Mouse (Mus musculus): ENCODE data around the gene Pprc1. TPM values are rescaled to one million over a fixed set of nuclear protein-coding genes. Genes with fewer than 3 reads are reported as not detected.
A peak's percentile ranks its signal among the peaks of the same experiment; 100 is the strongest.

Pprc1 gene
- polyA plus RNA-seq, 1 experiment from 2014 or later = 61.3 TPM

DNA sequence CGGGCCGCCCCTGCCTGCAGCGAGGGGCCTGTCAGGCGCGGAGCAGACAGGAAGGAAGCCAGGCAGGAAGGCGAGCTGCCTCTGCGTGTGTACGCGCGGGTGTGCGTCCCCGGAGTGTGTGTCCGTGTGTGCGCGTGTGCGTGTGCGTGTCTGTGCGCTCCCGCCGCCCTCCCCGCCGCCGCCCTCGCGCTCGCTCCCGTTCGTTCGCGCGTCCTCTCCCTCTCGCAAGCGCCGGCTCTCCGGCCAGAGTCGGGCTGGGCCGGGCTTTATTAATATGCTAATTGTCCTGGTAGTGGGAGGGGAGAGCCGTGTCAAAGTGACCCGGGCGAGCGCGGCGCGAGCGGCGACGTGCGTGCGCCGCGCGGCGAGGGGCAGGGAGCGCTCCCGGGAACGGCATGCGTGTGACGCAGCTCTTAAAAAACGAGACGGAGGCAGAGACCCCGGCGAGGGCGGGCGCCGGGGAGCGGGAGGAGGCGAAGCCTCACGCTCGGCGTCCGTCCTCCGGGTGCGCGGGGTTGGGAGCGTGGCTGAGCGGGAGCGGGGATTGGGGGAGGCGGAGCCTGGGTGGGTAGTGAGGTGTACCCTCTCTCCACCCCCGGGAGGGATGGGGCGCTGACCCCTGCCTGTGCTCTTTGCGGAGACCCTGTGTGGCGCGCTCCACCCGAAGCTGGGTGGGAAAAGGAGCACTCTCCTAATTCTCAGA, 458 bp downstream of the Pprc1 start, which contains the start of gene Ldb1:
Gene Ldb1 (minus strand): TSS at position 222 of the 703 bp plus-strand sequence.
- WGBS = 0% methylated on average over 83 of the region's 84 CpGs
- peaks cover 38% of the 10 kb centered on the region for H3K4me1 ChIP-seq (replicated peaks; ENCODE audit: control insufficient read depth, insufficient read depth, low read length)
- H3K36me3 ChIP-seq (ENCODE audit: control insufficient read depth, insufficient read depth, low read length) = no peaks in the 10 kb centered on the region
- peak within 1 kb of the TSS; percentile 93 for H3K27ac ChIP-seq (ENCODE audit: low read depth, low read length)
- peak within 1 kb of the TSS; percentile 95 for H3K4me3 ChIP-seq (ENCODE audit: low read depth, low read length)
- H3K9ac ChIP-seq (ENCODE audit: low read length) = peak within 1 kb of the TSS; percentile 95
- H3K4me2 ChIP-seq (ENCODE audit: low read depth, low read length, severe bottlenecking) = peak within 1 kb of the TSS; percentile 78
- H3K9me3 ChIP-seq (ENCODE audit: control insufficient read depth, low read length) = no peaks in the 10 kb centered on the region
- DNase-seq (ENCODE audit: low spot score) (peak; percentile 92), ATAC-seq (replicated peaks; ENCODE audit: low FRiP score) (peak; percentile 74)
- H3K27me3 ChIP-seq (ENCODE audit: control insufficient read depth, insufficient read depth, low read length) = no peaks in the 10 kb centered on the region

GRCm38 (mm10) chr19:46045696-46046311, 1.1 kb downstream of the Pprc1 start:
- H3K4me3 ChIP-seq (ENCODE audit: low read depth, low read length) = peak overlapping the region; percentile 95
- H3K4me1 ChIP-seq (replicated peaks; ENCODE audit: control insufficient read depth, insufficient read depth, low read length) = peaks cover 32% of the 10 kb centered on the region
- H3K36me3 ChIP-seq (ENCODE audit: control insufficient read depth, insufficient read depth, low read length) = no peaks in the 10 kb centered on the region
- 4% methylated on average over 7 of the region's 7 CpGs for WGBS
- peak; percentile 8 for ATAC-seq (replicated peaks; ENCODE audit: low FRiP score)
- H3K27me3 ChIP-seq (ENCODE audit: control insufficient read depth, insufficient read depth, low read length) = no peaks in the 10 kb centered on the region
- peak overlapping the region; percentile 95 for H3K9ac ChIP-seq (ENCODE audit: low read length)
- H3K27ac ChIP-seq (ENCODE audit: low read depth, low read length) = peak overlapping the region; percentile 93
- H3K4me2 ChIP-seq (ENCODE audit: low read depth, low read length, severe bottlenecking) = peak overlapping the region; percentile 78
- DNase-seq (ENCODE audit: low spot score) = peak; percentile 78
- H3K9me3 ChIP-seq (ENCODE audit: control insufficient read depth, low read length) = no peaks in the 10 kb centered on the region

DNA sequence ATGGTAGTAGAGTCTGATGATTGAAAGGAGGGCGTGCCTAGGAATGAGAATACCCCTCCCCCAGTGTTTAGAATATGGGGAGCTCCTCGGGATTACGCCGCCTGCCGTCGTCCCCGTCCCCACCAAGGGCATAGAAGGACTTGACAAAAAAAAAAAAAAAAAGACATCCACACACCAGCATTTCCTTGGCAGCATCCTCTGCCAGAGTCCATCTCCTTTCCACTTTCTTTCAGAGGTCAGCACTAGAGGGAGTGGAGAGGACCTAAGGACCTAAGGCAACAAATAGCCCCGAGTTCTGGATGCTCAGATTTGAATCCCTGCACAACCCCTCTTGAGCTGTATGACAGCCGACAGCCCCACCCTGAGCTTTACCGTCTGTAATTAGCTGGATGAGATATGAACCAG, 1.9 kb downstream of the Pprc1 start:
- H3K27ac ChIP-seq (ENCODE audit: low read depth, low read length) = no peak overlapping the region
- no peaks in the 10 kb centered on the region for H3K27me3 ChIP-seq (ENCODE audit: control insufficient read depth, insufficient read depth, low read length)
- ATAC-seq (replicated peaks; ENCODE audit: low FRiP score) (no peak), DNase-seq (ENCODE audit: low spot score) (no peak)
- 5% methylated on average over 10 of the region's 10 CpGs for WGBS
- H3K36me3 ChIP-seq (ENCODE audit: control insufficient read depth, insufficient read depth, low read length) = no peaks in the 10 kb centered on the region
- no peak overlapping the region for H3K4me2 ChIP-seq (ENCODE audit: low read depth, low read length, severe bottlenecking)
- no peaks in the 10 kb centered on the region for H3K9me3 ChIP-seq (ENCODE audit: control insufficient read depth, low read length)
- H3K4me1 ChIP-seq (replicated peaks; ENCODE audit: control insufficient read depth, insufficient read depth, low read length) = peaks cover 24% of the 10 kb centered on the region
- H3K4me3 ChIP-seq (ENCODE audit: low read depth, low read length) = no peak overlapping the region
- H3K9ac ChIP-seq (ENCODE audit: low read length) = no peak overlapping the region

DNA sequence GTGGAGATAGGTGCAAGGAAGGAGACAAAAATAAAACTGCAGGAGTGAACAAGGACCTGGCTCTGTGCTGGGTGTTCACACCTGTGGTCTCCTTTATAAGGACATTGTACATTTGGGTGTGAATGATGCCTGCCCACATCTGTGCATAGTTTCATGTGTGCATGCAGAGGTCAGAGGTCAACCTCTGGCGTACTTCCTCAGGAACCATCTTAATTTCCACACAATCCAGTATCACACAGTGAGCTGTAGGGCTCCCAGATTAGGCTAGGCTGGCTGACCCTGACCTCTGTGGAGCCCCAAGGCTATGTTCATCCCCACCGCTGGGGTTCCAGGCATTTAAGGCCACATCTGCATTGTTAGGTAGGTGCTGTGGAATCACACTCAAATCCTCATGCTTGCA, 2.7 kb downstream of the Pprc1 start:
- no peak overlapping the region for H3K27ac ChIP-seq (ENCODE audit: low read depth, low read length)
- H3K9me3 ChIP-seq (ENCODE audit: control insufficient read depth, low read length) = no peaks in the 10 kb centered on the region
- H3K9ac ChIP-seq (ENCODE audit: low read length) = no peak overlapping the region
- whole genome bisulfite sequencing = 67% methylated on average over 2 of the region's 2 CpGs
- no peak overlapping the region for H3K4me2 ChIP-seq (ENCODE audit: low read depth, low read length, severe bottlenecking)
- DNase-seq (ENCODE audit: low spot score) (no peak), ATAC-seq (replicated peaks; ENCODE audit: low FRiP score) (no peak)
- no peak overlapping the region for H3K4me3 ChIP-seq (ENCODE audit: low read depth, low read length)
- H3K27me3 ChIP-seq (ENCODE audit: control insufficient read depth, insufficient read depth, low read length) = no peaks in the 10 kb centered on the region
- no peaks in the 10 kb centered on the region for H3K36me3 ChIP-seq (ENCODE audit: control insufficient read depth, insufficient read depth, low read length)
- H3K4me1 ChIP-seq (replicated peaks; ENCODE audit: control insufficient read depth, insufficient read depth, low read length) = peaks cover 20% of the 10 kb centered on the region

GRCm38 (mm10) chr19:46049129-46049528, 4.4 kb downstream of the Pprc1 start:
- H3K9me3 ChIP-seq (ENCODE audit: control insufficient read depth, low read length) = no peaks in the 10 kb centered on the region
- no peak overlapping the region for H3K4me2 ChIP-seq (ENCODE audit: low read depth, low read length, severe bottlenecking)
- no peaks in the 10 kb centered on the region for H3K36me3 ChIP-seq (ENCODE audit: control insufficient read depth, insufficient read depth, low read length)
- no peak overlapping the region for H3K4me3 ChIP-seq (ENCODE audit: low read depth, low read length)
- DNase-seq (ENCODE audit: low spot score) (no peak), ATAC-seq (replicated peaks; ENCODE audit: low FRiP score) (no peak)
- peaks cover 10% of the 10 kb centered on the region; the same call in 1 of the 2 replicates for H3K4me1 ChIP-seq (replicated peaks; ENCODE audit: control insufficient read depth, insufficient read depth, low read length)
- H3K9ac ChIP-seq (ENCODE audit: low read length) = no peak overlapping the region
- no peak overlapping the region for H3K27ac ChIP-seq (ENCODE audit: low read depth, low read length)
- 67% methylated on average over 4 of the region's 4 CpGs for WGBS
- no peaks in the 10 kb centered on the region for H3K27me3 ChIP-seq (ENCODE audit: control insufficient read depth, insufficient read depth, low read length)

DNA sequence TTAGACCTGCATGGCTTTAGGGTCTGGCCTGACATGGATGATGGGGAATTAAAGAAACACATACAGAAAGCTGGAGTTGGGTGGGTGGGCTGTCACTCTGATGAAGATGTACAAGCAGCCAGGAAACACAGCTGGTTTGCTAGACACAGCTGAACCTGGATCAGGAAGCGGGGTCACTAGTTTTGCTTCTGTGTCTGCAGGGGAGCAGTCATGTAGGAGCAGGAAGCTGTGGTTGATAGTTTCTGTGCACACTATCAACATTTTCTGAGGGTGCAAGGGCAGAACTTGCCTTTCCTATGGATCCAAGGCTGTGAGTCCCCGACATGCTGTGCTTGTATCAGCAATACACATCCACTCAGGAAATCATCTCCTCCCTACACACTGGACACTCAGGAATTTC, 5.8 kb downstream of the Pprc1 start:
- Histone ChIP-seq H3K4me2 (ENCODE audit: low read depth, low read length, severe bottlenecking) (no peak overlapping the region), H3K4me3 (ENCODE audit: low read depth, low read length) (no peak overlapping the region), H3K27me3 (ENCODE audit: control insufficient read depth, insufficient read depth, low read length) (no peaks in the 10 kb centered on the region), H3K36me3 (ENCODE audit: control insufficient read depth, insufficient read depth, low read length) (no peaks in the 10 kb centered on the region), H3K4me1 (replicated peaks; ENCODE audit: control insufficient read depth, insufficient read depth, low read length) (peaks cover 10% of the 10 kb centered on the region; the same call in 1 of the 2 replicates), H3K27ac (ENCODE audit: low read depth, low read length) (no peak overlapping the region), H3K9me3 (ENCODE audit: control insufficient read depth, low read length) (no peaks in the 10 kb centered on the region), H3K9ac (ENCODE audit: low read length) (no peak overlapping the region)
- WGBS = 89% methylated on average over 2 of the region's 2 CpGs
- DNase-seq (ENCODE audit: low spot score) (no peak), ATAC-seq (replicated peaks; ENCODE audit: low FRiP score) (no peak)

GRCm38 (mm10) chr19:46055752-46056387, 11.2 kb downstream of the Pprc1 start:
- DNase-seq (ENCODE audit: low spot score) = no peak
- Histone ChIP-seq H3K27me3 (ENCODE audit: control insufficient read depth, insufficient read depth, low read length) (no peaks in the 10 kb centered on the region), H3K4me2 (ENCODE audit: low read depth, low read length, severe bottlenecking) (peak overlapping the region; percentile 84; the same call in 1 of the 2 replicates), H3K36me3 (ENCODE audit: control insufficient read depth, insufficient read depth, low read length) (no peaks in the 10 kb centered on the region), H3K9ac (ENCODE audit: low read length) (peak overlapping the region; percentile 23; the same call in 1 of the 2 replicates), H3K27ac (ENCODE audit: low read depth, low read length) (no peak overlapping the region; the same call in 1 of the 2 replicates), H3K4me3 (ENCODE audit: low read depth, low read length) (peak overlapping the region; percentile 88), H3K9me3 (ENCODE audit: control insufficient read depth, low read length) (no peaks in the 10 kb centered on the region), H3K4me1 (replicated peaks; ENCODE audit: control insufficient read depth, insufficient read depth, low read length) (peaks cover 8% of the 10 kb centered on the region; the same call in 1 of the 2 replicates)
- 2% methylated on average over 11 of the region's 11 CpGs for WGBS
- ATAC-seq (replicated peaks; ENCODE audit: low FRiP score) = peak; percentile 79

DNA sequence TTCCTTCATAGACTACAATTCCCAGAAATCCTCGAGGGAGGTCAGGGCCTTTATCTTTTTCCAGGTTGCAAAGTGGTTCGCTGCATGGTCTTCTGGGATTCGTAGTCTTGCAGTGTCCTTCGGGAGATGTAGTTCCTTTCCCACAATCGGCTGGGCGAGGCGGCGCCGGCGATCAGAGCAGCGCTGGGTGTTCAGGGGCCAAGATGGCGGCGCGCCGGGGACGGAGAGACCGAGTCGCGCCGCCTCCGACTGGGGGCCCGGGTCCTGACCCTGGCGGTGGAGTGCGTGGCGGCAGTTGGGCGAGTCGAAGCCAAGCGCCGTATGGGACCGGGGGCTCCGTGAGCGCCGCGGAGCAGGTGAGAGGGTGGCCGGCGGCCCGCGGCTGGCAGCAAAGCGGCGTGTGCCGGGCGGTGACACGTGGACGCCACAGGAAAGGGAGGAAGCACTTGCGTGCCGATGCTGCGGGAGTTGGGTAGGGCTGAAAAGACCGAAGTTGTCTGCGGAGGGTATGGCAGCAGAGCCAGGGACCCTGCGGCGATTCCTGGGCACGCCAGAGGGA, 11.8 kb downstream of the Pprc1 start:
- H3K4me1 ChIP-seq (replicated peaks; ENCODE audit: control insufficient read depth, insufficient read depth, low read length) = peaks cover 8% of the 10 kb centered on the region; the same call in 1 of the 2 replicates
- DNase-seq (ENCODE audit: low spot score) = peak; percentile 96
- peak overlapping the region; percentile 83 for H3K9ac ChIP-seq (ENCODE audit: low read length)
- peak overlapping the region; percentile 84 for H3K4me2 ChIP-seq (ENCODE audit: low read depth, low read length, severe bottlenecking)
- no peaks in the 10 kb centered on the region for H3K9me3 ChIP-seq (ENCODE audit: control insufficient read depth, low read length)
- H3K36me3 ChIP-seq (ENCODE audit: control insufficient read depth, insufficient read depth, low read length) = no peaks in the 10 kb centered on the region
- H3K27ac ChIP-seq (ENCODE audit: low read depth, low read length) = peak overlapping the region; percentile 85
- peak overlapping the region; percentile 88 for H3K4me3 ChIP-seq (ENCODE audit: low read depth, low read length)
- under 1% methylated on average over 51 of the region's 52 CpGs for WGBS
- no peaks in the 10 kb centered on the region for H3K27me3 ChIP-seq (ENCODE audit: control insufficient read depth, insufficient read depth, low read length)
- peak; percentile 97 for ATAC-seq (replicated peaks; ENCODE audit: low FRiP score)

Data from forebrain, embryonic 11.5 days (tissue).